ENCODE assay signal across 19 mouse cellular contexts in the genomic region with DNA sequence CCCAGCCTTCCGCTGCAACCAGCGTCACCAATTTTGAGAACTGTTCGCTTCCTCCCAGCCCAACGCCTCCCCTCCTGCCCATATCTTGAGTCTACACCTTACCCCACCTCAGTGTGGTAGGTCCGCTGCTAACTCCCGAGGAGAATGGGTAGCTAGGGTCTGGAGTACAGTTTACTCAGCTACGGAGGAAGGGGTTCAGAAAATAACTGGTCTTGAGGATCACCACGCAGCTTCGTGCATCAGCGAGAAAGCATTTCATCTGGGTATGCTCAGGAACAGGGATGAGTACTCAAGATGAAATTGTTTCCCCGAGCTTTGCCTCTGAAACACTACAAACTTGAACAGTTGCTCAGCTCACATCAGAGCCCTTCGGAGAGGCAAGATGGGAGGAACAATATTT. TPM values are rescaled to one million over a fixed set of nuclear protein-coding genes. Genes with fewer than 3 reads are reported as not detected.
DNase-seq lines count a peak whose midpoint lies in the region; ATAC-seq and TF ChIP-seq lines count a peak whose summit lies in the region.
"Had no signal": no experiment of that assay in that cellular context is flagged by ENCODE, and none has a peak within 500 bp of the region (broad histone marks: within the 10 kb centered on the region; RNA-seq: fewer than 3 reads in every experiment).

No protein-coding gene starts in this region.

- WGBS in midbrain, embryonic 10.5 days, result 2% methylated on average over 12 of the region's 12 CpGs
- under 1% methylated on average over 12 of the region's 12 CpGs for WGBS in midbrain, postnatal 0 days
- WGBS in forebrain, embryonic 10.5 days, result 2% methylated on average over 12 of the region's 12 CpGs
- 1% methylated on average over 12 of the region's 12 CpGs for WGBS in limb, embryonic 12.5 days

- no peak overlapping the region for H3K4me3 ChIP-seq in midbrain, embryonic 10.5 days
- no peak overlapping the region for H3K4me3 ChIP-seq in midbrain, postnatal 0 days (ENCODE audit: low read depth, low read length)
- no peak overlapping the region for H3K4me3 ChIP-seq in forebrain, embryonic 10.5 days
- H3K4me3 ChIP-seq in limb, embryonic 12.5 days (replicated peaks), result no peak overlapping the region
- H3K4me3 ChIP-seq: erythroblast, embryonic 14.5 days; heart, embryonic 12.5 days; liver, embryonic 12.5 days had no signal

- peaks cover 100% of the 10 kb centered on the region for H3K27me3 ChIP-seq in midbrain, embryonic 10.5 days (ENCODE audit: low read depth, poor library complexity, severe bottlenecking)
- H3K27me3 ChIP-seq in midbrain, postnatal 0 days (ENCODE audit: insufficient read depth, low read length), result peaks cover 58% of the 10 kb centered on the region
- peaks cover 100% of the 10 kb centered on the region for H3K27me3 ChIP-seq in forebrain, embryonic 10.5 days (ENCODE audit: poor library complexity, severe bottlenecking)
- peaks cover 93% of the 10 kb centered on the region for H3K27me3 ChIP-seq in limb, embryonic 12.5 days
- H3K27me3 ChIP-seq in splenic B cell, adult 2 months (ENCODE audit: control insufficient read depth, insufficient read depth, low read length, poor library complexity, severe bottlenecking), result no peaks in the 10 kb centered on the region; the same call in none of the 2 replicates

- peaks cover 79% of the 10 kb centered on the region for H3K4me1 ChIP-seq in midbrain, embryonic 10.5 days
- H3K4me1 ChIP-seq in midbrain, postnatal 0 days (ENCODE audit: insufficient read depth, low read length), result 0 out of 2 replicates have a peak, but pooled peaks cover 6% of the 10 kb centered on the region
- H3K4me1 ChIP-seq in forebrain, embryonic 10.5 days, result peaks cover 77% of the 10 kb centered on the region
- peaks cover 69% of the 10 kb centered on the region for H3K4me1 ChIP-seq in limb, embryonic 12.5 days (replicated peaks)

- ATAC-seq in midbrain, postnatal 0 days (ENCODE audit: low FRiP score), result no peak
- no peak for ATAC-seq in limb, embryonic 12.5 days (ENCODE audit: insufficient number of reproducible peaks, insufficient read depth, low FRiP score, low TSS enrichment, low read depth)
- no peak for ATAC-seq in megakaryocyte-erythroid progenitor cell, adult 5-6 weeks (replicated peaks; ENCODE audit: low FRiP score, low TSS enrichment, poor library complexity, severe bottlenecking)
- ATAC-seq: liver, embryonic 12.5 days had no signal

- H3K9ac ChIP-seq in midbrain, postnatal 0 days (replicated peaks; ENCODE audit: low read length, poor library complexity, severe bottlenecking), result no peak overlapping the region
- H3K9ac ChIP-seq in limb, embryonic 12.5 days (replicated peaks), result 0 out of 2 replicates have a peak overlapping the region, but pooled peaks have one; percentile 0
- H3K9ac ChIP-seq: heart, embryonic 12.5 days; liver, embryonic 12.5 days had no signal

- no peaks in the 10 kb centered on the region for H3K9me3 ChIP-seq in midbrain, embryonic 10.5 days (replicated peaks)
- H3K9me3 ChIP-seq in midbrain, postnatal 0 days (ENCODE audit: low read length), result no peaks in the 10 kb centered on the region
- H3K9me3 ChIP-seq in forebrain, embryonic 10.5 days, result no peaks in the 10 kb centered on the region
- H3K9me3 ChIP-seq in limb, embryonic 12.5 days, result no peaks in the 10 kb centered on the region
- H3K9me3 ChIP-seq: heart, embryonic 12.5 days; liver, embryonic 12.5 days had no signal

- H3K27ac ChIP-seq in midbrain, embryonic 10.5 days (replicated peaks), result no peak overlapping the region
- no peak overlapping the region for H3K27ac ChIP-seq in midbrain, postnatal 0 days (ENCODE audit: low read depth, low read length)
- H3K27ac ChIP-seq in forebrain, embryonic 10.5 days, result no peak overlapping the region
- H3K27ac ChIP-seq in limb, embryonic 12.5 days, result no peak overlapping the region
- H3K27ac ChIP-seq: liver, embryonic 12.5 days; macrophage had no signal

- TF ChIP-seq CTCF in midbrain, postnatal 0 days (IDR thresholded peaks at IDR 0.05), result no peak

- peak; percentile 52 for DNase-seq in midbrain, embryonic 10.5 days (ENCODE audit: low spot score)
- no peak for DNase-seq in midbrain, postnatal 0 days (ENCODE audit: low spot score)
- DNase-seq in forebrain, embryonic 10.5 days (ENCODE audit: extremely low spot score, low spot score), result peak; percentile 37
- DNase-seq in splenic B cell, adult 2 months (ENCODE audit: low read depth, low spot score), result peak; percentile 30
- DNase-seq in cerebellum, postnatal 36 days, result no peak
- no peak for DNase-seq in urinary bladder, postnatal 4 days (ENCODE audit: low spot score in 2 of 2)
- DNase-seq: gastrocnemius, postnatal 10 days; kidney, adult 8-10 months; right cerebral cortex, postnatal 4 days; thymus, postnatal 25 days had no signal

- no peaks in the 10 kb centered on the region for H3K36me3 ChIP-seq in midbrain, embryonic 10.5 days
- no peaks in the 10 kb centered on the region for H3K36me3 ChIP-seq in midbrain, postnatal 0 days (ENCODE audit: insufficient read depth, low read length)
- H3K36me3 ChIP-seq in forebrain, embryonic 10.5 days (replicated peaks), result no peaks in the 10 kb centered on the region
- H3K36me3 ChIP-seq in limb, embryonic 12.5 days, result no peaks in the 10 kb centered on the region
- no peaks in the 10 kb centered on the region for H3K36me3 ChIP-seq in splenic B cell, adult 2 months (ENCODE audit: control insufficient read depth, insufficient read depth, low read length, poor library complexity, severe bottlenecking)
- H3K36me3 ChIP-seq: heart, embryonic 12.5 days; liver, embryonic 12.5 days had no signal

- no peak overlapping the region for H3K4me2 ChIP-seq in midbrain, postnatal 0 days (ENCODE audit: low read depth, low read length, poor library complexity, severe bottlenecking)
- H3K4me2 ChIP-seq in limb, embryonic 12.5 days, result no peak overlapping the region
- H3K4me2 ChIP-seq: heart, embryonic 12.5 days; liver, embryonic 12.5 days had no signal

RNA-seq across cellular contexts. Expression of a gene that starts 3.4 kb away (rescaled TPM):
- 1.5 and 1.8 TPM in 2 replicates for polyA plus RNA-seq in midbrain, embryonic 10.5 days (2016; fragmentation: Nextera tagmentation; extraction: Ambion mirVana)
- 2.3 and 3.3 TPM in 2 replicates for total RNA-seq in midbrain, postnatal 0 days (2014; rRNA removed)
- polyA plus RNA-seq in midbrain, postnatal 0 days (2015; fragmentation: Nextera tagmentation; extraction: Ambion mirVana), result 1.7 and 2.0 TPM in 2 replicates
- polyA plus RNA-seq in forebrain, embryonic 10.5 days (2016; fragmentation: Nextera tagmentation; extraction: Ambion mirVana), result 0.94 and 1.1 TPM in 2 replicates
- 2.5 and 3.0 TPM in 2 replicates for polyA plus RNA-seq in limb, embryonic 12.5 days (2016; fragmentation: Nextera tagmentation; extraction: Ambion mirVana)
- total RNA-seq in megakaryocyte-erythroid progenitor cell, adult 5-6 weeks (2014; fragmentation: Nextera tagmentation), result not detected in 2 replicates
- total RNA-seq in megakaryocyte-erythroid progenitor cell, adult 5-6 weeks (2017), result 0.47 TPM in 1 of 2 replicates, not detected in the other
- total RNA-seq: hematopoietic stem cell, adult 5-6 weeks had no signal
- polyA plus RNA-seq: erythroblast, embryonic 14.5 days; heart, embryonic 12.5 days; large intestine, adult 2 months; liver, embryonic 12.5 days; stomach, embryonic 16.5 days had no signal

RNA-seq across cellular contexts. Expression of a gene that starts 44.1 kb away (rescaled TPM):
- polyA plus RNA-seq in midbrain, embryonic 10.5 days (2016; fragmentation: Nextera tagmentation; extraction: Ambion mirVana), result 12.4 and 12.7 TPM in 2 replicates
- total RNA-seq in midbrain, postnatal 0 days (2014; rRNA removed), result 4.2 and 5.7 TPM in 2 replicates
- 5.4 and 6.5 TPM in 2 replicates for polyA plus RNA-seq in midbrain, postnatal 0 days (2015; fragmentation: Nextera tagmentation; extraction: Ambion mirVana)
- polyA plus RNA-seq in forebrain, embryonic 10.5 days (2016; fragmentation: Nextera tagmentation; extraction: Ambion mirVana), result 12.8 and 13.8 TPM in 2 replicates
- polyA plus RNA-seq in limb, embryonic 12.5 days (2016; fragmentation: Nextera tagmentation; extraction: Ambion mirVana), result 17.9 and 18.7 TPM in 2 replicates
- 33.3 and 38.3 TPM in 2 replicates for total RNA-seq in megakaryocyte-erythroid progenitor cell, adult 5-6 weeks (2014; fragmentation: Nextera tagmentation)
- 54.5 and 79.7 TPM in 2 replicates for total RNA-seq in megakaryocyte-erythroid progenitor cell, adult 5-6 weeks (2017)

RNA-seq across cellular contexts. Expression of a gene that starts 44.2 kb away (rescaled TPM):
- 14.0 and 19.0 TPM in 2 replicates for polyA plus RNA-seq in midbrain, embryonic 10.5 days (2016; fragmentation: Nextera tagmentation; extraction: Ambion mirVana)
- total RNA-seq in midbrain, postnatal 0 days (2014; rRNA removed), result 4.1 and 7.4 TPM in 2 replicates
- 32.1 and 36.3 TPM in 2 replicates for polyA plus RNA-seq in midbrain, postnatal 0 days (2015; fragmentation: Nextera tagmentation; extraction: Ambion mirVana)
- polyA plus RNA-seq in forebrain, embryonic 10.5 days (2016; fragmentation: Nextera tagmentation; extraction: Ambion mirVana), result 13.3 and 14.0 TPM in 2 replicates
- 26.0 and 27.3 TPM in 2 replicates for polyA plus RNA-seq in limb, embryonic 12.5 days (2016; fragmentation: Nextera tagmentation; extraction: Ambion mirVana)
- total RNA-seq in megakaryocyte-erythroid progenitor cell, adult 5-6 weeks (2014; fragmentation: Nextera tagmentation), result 20.2 and 28.4 TPM in 2 replicates
- total RNA-seq in megakaryocyte-erythroid progenitor cell, adult 5-6 weeks (2017), result 28.3 and 36.9 TPM in 2 replicates

RNA-seq across cellular contexts. Expression of a gene that starts 49.6 kb away (rescaled TPM):
- 92.1 and 103 TPM in 2 replicates for polyA plus RNA-seq in midbrain, embryonic 10.5 days (2016; fragmentation: Nextera tagmentation; extraction: Ambion mirVana)
- 49.9 and 50.2 TPM in 2 replicates for total RNA-seq in midbrain, postnatal 0 days (2014; rRNA removed)
- polyA plus RNA-seq in midbrain, postnatal 0 days (2015; fragmentation: Nextera tagmentation; extraction: Ambion mirVana), result 87.3 and 91.7 TPM in 2 replicates
- polyA plus RNA-seq in forebrain, embryonic 10.5 days (2016; fragmentation: Nextera tagmentation; extraction: Ambion mirVana), result 111 and 112 TPM in 2 replicates
- polyA plus RNA-seq in limb, embryonic 12.5 days (2016; fragmentation: Nextera tagmentation; extraction: Ambion mirVana), result 120 and 121 TPM in 2 replicates
- total RNA-seq in megakaryocyte-erythroid progenitor cell, adult 5-6 weeks (2014; fragmentation: Nextera tagmentation), result 97.4 and 126 TPM in 2 replicates
- 149 and 159 TPM in 2 replicates for total RNA-seq in megakaryocyte-erythroid progenitor cell, adult 5-6 weeks (2017)

Comparison
In these comparisons a context has a peak if more than half of its experiments do, and no peak if none do; other contexts are left out.
1. DNase-seq: peak in midbrain, embryonic 10.5 days (single experiment), forebrain, embryonic 10.5 days (single experiment) and splenic B cell, adult 2 months (single experiment); none in midbrain, postnatal 0 days (single experiment), cerebellum, postnatal 36 days (0 of 2) and urinary bladder, postnatal 4 days (0 of 2).